Mouse (Mus musculus) midbrain, postnatal 0 days (tissue): ENCODE measurements around the gene Aimp1. TPM values are rescaled to one million over a fixed set of nuclear protein-coding genes. Genes with fewer than 3 reads are reported as not detected.

Experiments used
- ATAC-seq: fragments of 200-750 bp; cut with Nextera tagmentation; 2 replicates; pipeline ENCODE4 v1.8.0; 2017; ENCODE audit warnings: moderate number of reproducible peaks, mild to moderate bottlenecking, moderate TSS enrichment, moderate library complexity; ENCODE audit not compliant: low FRiP score
- DNase-seq: peaks from one replicate; pipeline ENCODE4 v3.0.0-alpha.2; 2015; ENCODE audit warnings: low spot score
- H3K27ac ChIP-seq: fragments of 300-500 bp; sonication (generic); 2 replicates; pipeline ENCODE4 v1.5.1; 2014; ENCODE audit warnings: low read depth, mild to moderate bottlenecking, low read length, mixed read lengths
- H3K27me3 ChIP-seq: fragments of 300-500 bp; sonication (generic); 2 replicates; pipeline ENCODE4 v1.6.1; 2014; ENCODE audit warnings: low read length, control low read depth, mixed read lengths; ENCODE audit not compliant: insufficient read depth
- H3K36me3 ChIP-seq: fragments of 300-500 bp; sonication (generic); 2 replicates; pipeline ENCODE4 v1.6.1; 2014; ENCODE audit warnings: low read length, control low read depth, mixed read lengths; ENCODE audit not compliant: insufficient read depth
- H3K4me1 ChIP-seq: fragments of 300-500 bp; sonication (generic); 2 replicates; pipeline ENCODE4 v1.6.1; 2014; ENCODE audit warnings: mild to moderate bottlenecking, control low read depth, antibody characterized with exemption, low read length, mixed read lengths; ENCODE audit not compliant: insufficient read depth
- H3K4me2 ChIP-seq: fragments of 300-500 bp; sonication (generic); 2 replicates; pipeline ENCODE4 v1.6.1; 2014; ENCODE audit warnings: low read depth, mild to moderate bottlenecking, low read length, mixed read lengths; ENCODE audit not compliant: poor library complexity, severe bottlenecking
- H3K4me3 ChIP-seq: fragments of 300-500 bp; sonication (generic); 2 replicates; pipeline ENCODE4 v1.5.1; 2014; ENCODE audit warnings: low read depth, mild to moderate bottlenecking, low read length, moderate library complexity
- H3K9ac ChIP-seq: fragments of 300-500 bp; sonication (generic); replicated peaks from 2 replicates; pipeline ENCODE4 v1.6.1; 2014; ENCODE audit warnings: mild to moderate bottlenecking, low read length, moderate library complexity, mixed read lengths; ENCODE audit not compliant: poor library complexity, severe bottlenecking
- H3K9me3 ChIP-seq: fragments of 300-500 bp; sonication (generic); 2 replicates; pipeline ENCODE4 v1.6.1; 2016; ENCODE audit warnings: low read length, control low read depth
- CTCF ChIP-seq: IDR thresholded peaks from 2 replicates; pipeline ENCODE4 v1.5.1; 2016; ENCODE audit warnings: antibody characterized with exemption, mild to moderate bottlenecking
- WGBS: fragments of 180-500 bp; shearing (Covaris S2); extraction: QIAGEN DNeasy Blood & Tissue Kit; methylation state at CpG from one replicate; pipeline ENCODE4 v1.1.7; 2014; 5-methylcytosine and 5-hydroxymethylcytosine counted together
- polyA plus RNA-seq: library from polyadenylated mRNA; unstranded; fragments of >200 nt; fragmentation: Nextera tagmentation; extraction: Ambion mirVana; gene quantifications from 2 replicates; pipeline ENCODE4 v1.2.1, GENCODE M21; 2015
- total RNA-seq: library from RNA; depleted of rRNA; stranded (reverse); fragments of >200 nt; gene quantifications from 2 replicates; pipeline ENCODE4 v1.2.3, GENCODE M21; 2014

The Aimp1 gene
- total and polyA plus RNA-seq, 2 experiments from 2014 or later, result 32.1 to 67.2 TPM

GRCm38 (mm10) chr3:132701368-132701767 lies 17.2 kb upstream of the Aimp1 start:
- DNase-seq (peak; percentile 69), ATAC-seq (peak; percentile 52; the same call in 1 of the 2 replicates)
- H3K36me3 ChIP-seq, result no peaks in the 10 kb centered on the region
- no peak overlapping the region for H3K9ac ChIP-seq
- H3K4me3 ChIP-seq, result no peak overlapping the region
- peak; percentile 90 for TF ChIP-seq CTCF
- no peak overlapping the region for H3K4me2 ChIP-seq
- H3K27me3 ChIP-seq, result no peaks in the 10 kb centered on the region
- no peaks in the 10 kb centered on the region for H3K4me1 ChIP-seq
- 75% methylated on average over 3 of the region's 3 CpGs for WGBS
- no peak overlapping the region for H3K27ac ChIP-seq
- no peaks in the 10 kb centered on the region for H3K9me3 ChIP-seq

- Histone ChIP-seq H3K4me3 (peak within 1 kb of the TSS; percentile 55), H3K27ac (peak within 1 kb of the TSS; percentile 86), H3K27me3 (no peaks in the 10 kb centered on the region), H3K4me2 (peak within 1 kb of the TSS; percentile 76), H3K4me1 (no peaks in the 10 kb centered on the region; the same call in 1 of the 2 replicates), H3K9me3 (no peaks in the 10 kb centered on the region), H3K9ac (peak within 1 kb of the TSS; percentile 73), H3K36me3 (peaks cover 4% of the 10 kb centered on the region; the same call in 1 of the 2 replicates)
- peak; percentile 93 for DNase-seq
- no peak for TF ChIP-seq CTCF
- under 1% methylated on average over 42 of the region's 42 CpGs for WGBS
- ATAC-seq, result peak; percentile 98
Observed at GRCm38 (mm10) chr3:132683447-132684230, 531 bp downstream of the Aimp1 start, which contains the start of gene Tbck. Gene Tbck, plus strand, starts transcription at chr3:132684144.

- no peaks in the 10 kb centered on the region for H3K9me3 ChIP-seq
- WGBS, result 89% methylated on average over 2 of the region's 2 CpGs
- H3K4me3 ChIP-seq, result no peak overlapping the region
- no peak for DNase-seq
- no peak overlapping the region for H3K27ac ChIP-seq
- H3K4me1 ChIP-seq, result no peaks in the 10 kb centered on the region
- no peak overlapping the region for H3K9ac ChIP-seq
- TF ChIP-seq CTCF, result no peak
- H3K27me3 ChIP-seq, result no peaks in the 10 kb centered on the region
- H3K36me3 ChIP-seq, result peaks cover 18% of the 10 kb centered on the region
- ATAC-seq, result no peak
- H3K4me2 ChIP-seq, result no peak overlapping the region
Observed at GRCm38 (mm10) chr3:132677494-132677893, 6.7 kb downstream of the Aimp1 start.

- peaks cover 8% of the 10 kb centered on the region for H3K36me3 ChIP-seq
- no peaks in the 10 kb centered on the region for H3K27me3 ChIP-seq
- no peak overlapping the region for H3K4me3 ChIP-seq
- H3K9me3 ChIP-seq, result no peaks in the 10 kb centered on the region
- no peak overlapping the region for H3K4me2 ChIP-seq
- H3K9ac ChIP-seq, result no peak overlapping the region
- H3K27ac ChIP-seq, result no peak overlapping the region
- WGBS, result 63% methylated on average over 2 of the region's 2 CpGs
- ATAC-seq (no peak), DNase-seq (no peak)
- no peaks in the 10 kb centered on the region for H3K4me1 ChIP-seq
- TF ChIP-seq CTCF, result no peak
Observed at GRCm38 (mm10) chr3:132655955-132656354, 28.2 kb downstream of the Aimp1 start.

GRCm38 (mm10) chr3:132653959-132654358 lies 30.2 kb downstream of the Aimp1 start:
- H3K4me3 ChIP-seq, result no peak overlapping the region
- TF ChIP-seq CTCF, result no peak
- WGBS, result 84% methylated on average over 7 of the region's 7 CpGs
- no peak overlapping the region for H3K27ac ChIP-seq
- no peak overlapping the region for H3K4me2 ChIP-seq
- no peaks in the 10 kb centered on the region for H3K9me3 ChIP-seq
- no peak for DNase-seq
- no peaks in the 10 kb centered on the region for H3K4me1 ChIP-seq
- H3K36me3 ChIP-seq, result no peaks in the 10 kb centered on the region
- ATAC-seq, result no peak
- H3K9ac ChIP-seq, result no peak overlapping the region
- no peaks in the 10 kb centered on the region for H3K27me3 ChIP-seq

GRCm38 (mm10) chr3:132651776-132652175 lies 32.4 kb downstream of the Aimp1 start:
- Histone ChIP-seq H3K4me2 (no peak overlapping the region), H3K4me3 (no peak overlapping the region), H3K9ac (no peak overlapping the region), H3K27ac (no peak overlapping the region), H3K27me3 (no peaks in the 10 kb centered on the region), H3K9me3 (no peaks in the 10 kb centered on the region), H3K4me1 (no peaks in the 10 kb centered on the region), H3K36me3 (no peaks in the 10 kb centered on the region)
- no peak for TF ChIP-seq CTCF
- WGBS, result 92% methylated on average over 3 of the region's 3 CpGs
- DNase-seq (no peak), ATAC-seq (no peak)
